Comparison of ENCODE assay signal across 8 mouse cellular contexts in the genomic region with DNA sequence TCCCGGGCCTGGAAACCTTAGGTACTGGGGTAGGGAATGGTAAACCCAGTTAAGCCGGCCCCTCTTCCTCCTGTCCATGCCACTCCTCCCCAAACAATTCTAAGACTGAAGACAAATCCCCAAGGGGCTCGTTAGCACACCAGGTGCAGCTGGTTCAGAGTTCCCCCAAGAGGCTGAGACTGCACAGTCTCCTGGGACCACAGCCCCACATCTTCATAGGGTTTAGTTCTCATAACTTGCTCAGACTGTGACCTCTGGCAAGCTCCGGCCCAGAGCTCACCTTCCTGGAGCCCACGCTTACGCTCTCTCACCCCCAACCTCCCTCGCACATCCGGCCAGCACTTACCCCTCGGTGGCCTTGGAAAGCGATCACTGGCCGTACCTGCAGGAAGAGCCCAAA. TPM values are rescaled to one million over a fixed set of nuclear protein-coding genes. Genes with fewer than 3 reads are reported as not detected.
A peak's percentile ranks its signal among the peaks of the same experiment; 100 is the strongest.
DNase-seq lines count a peak whose midpoint lies in the region; ATAC-seq and TF ChIP-seq lines count a peak whose summit lies in the region.

No protein-coding gene starts in this region.

- no peak overlapping the region for H3K27ac ChIP-seq in forebrain, embryonic 16.5 days (ENCODE audit: low read length)
- no peak overlapping the region for H3K27ac ChIP-seq in liver, postnatal 0 days (ENCODE audit: low read depth)
- H3K27ac ChIP-seq in stomach, embryonic 15.5 days, result no peak overlapping the region

- peak; percentile 94 for DNase-seq in A20 (ENCODE audit: low read depth, low spot score)
- peak; percentile 43 for DNase-seq in liver, postnatal 0 days
- no peak for DNase-seq in urinary bladder, adult 18-20 months (ENCODE audit: low spot score in 2 of 2)
- no peak for DNase-seq in thymus, postnatal 4 days

- TF ChIP-seq EP300 in liver, postnatal 0 days (IDR thresholded peaks at IDR 0.05; ENCODE audit: low read depth), result no peak

- peak overlapping the region; percentile 65 for H3K4me3 ChIP-seq in erythroblast, embryonic 14.5 days (replicated peaks)
- H3K4me3 ChIP-seq in forebrain, embryonic 16.5 days (replicated peaks; ENCODE audit: low read length), result no peak overlapping the region
- H3K4me3 ChIP-seq in liver, postnatal 0 days (ENCODE audit: low read depth, low read length), result peak overlapping the region; percentile 60
- peak overlapping the region; percentile 45 for H3K4me3 ChIP-seq in stomach, embryonic 15.5 days (replicated peaks)

- H3K36me3 ChIP-seq in erythroblast, embryonic 14.5 days (ENCODE audit: control insufficient read depth), result peaks cover 30% of the 10 kb centered on the region
- peaks cover 25% of the 10 kb centered on the region for H3K36me3 ChIP-seq in forebrain, embryonic 16.5 days (ENCODE audit: control insufficient read depth, insufficient read depth)
- peaks cover 20% of the 10 kb centered on the region for H3K36me3 ChIP-seq in liver, postnatal 0 days (replicated peaks; ENCODE audit: insufficient read depth, low read length)
- H3K36me3 ChIP-seq in stomach, embryonic 15.5 days, result peaks cover 22% of the 10 kb centered on the region

- no peak for TF ChIP-seq CTCF in liver, postnatal 0 days (IDR thresholded peaks at IDR 0.05; ENCODE audit: low read depth)

- WGBS in forebrain, embryonic 16.5 days, result 13% methylated on average over 11 of the region's 11 CpGs
- WGBS in liver, postnatal 0 days (ENCODE audit: insufficient replicate concordance), result 16% methylated on average over 11 of the region's 11 CpGs
- 10% methylated on average over 11 of the region's 11 CpGs for WGBS in stomach, embryonic 15.5 days

- no peak overlapping the region for H3K9ac ChIP-seq in forebrain, embryonic 16.5 days (replicated peaks; ENCODE audit: low read depth, low read length)
- H3K9ac ChIP-seq in liver, postnatal 0 days (replicated peaks), result peak overlapping the region; percentile 56; the same call in 1 of the 2 replicates
- H3K9ac ChIP-seq in stomach, embryonic 15.5 days, result no peak overlapping the region

- no peak for ATAC-seq in erythroblast, adult 5-6 weeks (replicated peaks; ENCODE audit: low FRiP score, poor library complexity, severe bottlenecking)
- ATAC-seq in forebrain, embryonic 16.5 days, result no peak
- peak; percentile 18 for ATAC-seq in liver, postnatal 0 days
- peak; percentile 7; the same call in 1 of the 2 replicates for ATAC-seq in stomach, embryonic 15.5 days (ENCODE audit: insufficient read depth, low FRiP score, low read depth)

- H3K4me1 ChIP-seq in erythroblast, embryonic 14.5 days (ENCODE audit: control insufficient read depth), result peaks cover 25% of the 10 kb centered on the region
- peaks cover 14% of the 10 kb centered on the region for H3K4me1 ChIP-seq in forebrain, embryonic 16.5 days (replicated peaks; ENCODE audit: control insufficient read depth, insufficient read depth, low read length)
- H3K4me1 ChIP-seq in liver, postnatal 0 days (ENCODE audit: insufficient read depth), result peaks cover 25% of the 10 kb centered on the region
- peaks cover 12% of the 10 kb centered on the region for H3K4me1 ChIP-seq in stomach, embryonic 15.5 days

- H3K4me2 ChIP-seq in forebrain, embryonic 16.5 days (ENCODE audit: low read length), result peak overlapping the region; percentile 59
- peak overlapping the region; percentile 98 for H3K4me2 ChIP-seq in liver, postnatal 0 days (ENCODE audit: low read depth, low read length)
- H3K4me2 ChIP-seq in stomach, embryonic 15.5 days, result peak overlapping the region; percentile 87

- no peaks in the 10 kb centered on the region for H3K9me3 ChIP-seq in erythroblast, embryonic 14.5 days (ENCODE audit: control insufficient read depth, low read length)
- no peaks in the 10 kb centered on the region for H3K9me3 ChIP-seq in forebrain, embryonic 16.5 days (ENCODE audit: control insufficient read depth, low read length)
- H3K9me3 ChIP-seq in liver, postnatal 0 days (ENCODE audit: low read length), result no peaks in the 10 kb centered on the region
- H3K9me3 ChIP-seq in stomach, embryonic 15.5 days, result no peaks in the 10 kb centered on the region

- H3K27me3 ChIP-seq in erythroblast, embryonic 14.5 days (ENCODE audit: control insufficient read depth), result peaks cover 25% of the 10 kb centered on the region
- H3K27me3 ChIP-seq in forebrain, embryonic 16.5 days (replicated peaks; ENCODE audit: control insufficient read depth, insufficient read depth, low read length), result peaks cover 5% of the 10 kb centered on the region; the same call in 1 of the 2 replicates
- no peaks in the 10 kb centered on the region for H3K27me3 ChIP-seq in liver, postnatal 0 days (ENCODE audit: insufficient read depth, low read length)
- no peaks in the 10 kb centered on the region for H3K27me3 ChIP-seq in stomach, embryonic 15.5 days (replicated peaks)

RNA-seq across cellular contexts. Expression of a gene that starts 2.3 kb away (rescaled TPM):
- polyA plus RNA-seq in erythroblast, embryonic 14.5 days (2012), result not detected in 2 replicates
- total RNA-seq in erythroblast, adult 5-6 weeks (2015; ENCODE audit: low replicate concordance), result not detected in 2 replicates
- total RNA-seq in erythroblast, adult 5-6 weeks (2017; ENCODE audit: low replicate concordance), result not detected in 2 replicates
- polyA plus RNA-seq in forebrain, embryonic 16.5 days (2015; fragmentation: Nextera tagmentation; extraction: Ambion mirVana), result 2.3 and 2.5 TPM in 2 replicates
- 1.9 and 2.1 TPM in 2 replicates for polyA plus RNA-seq in liver, postnatal 0 days (2015; fragmentation: Nextera tagmentation; extraction: Ambion mirVana)
- 10.1 and 10.9 TPM in 2 replicates for polyA plus RNA-seq in stomach, embryonic 15.5 days (2015; fragmentation: Nextera tagmentation; extraction: Ambion mirVana)

RNA-seq across cellular contexts. Expression of a gene that starts 7.2 kb away (rescaled TPM):
- 65.1 and 75.3 TPM in 2 replicates for polyA plus RNA-seq in erythroblast, embryonic 14.5 days (2012)
- total RNA-seq in erythroblast, adult 5-6 weeks (2015; ENCODE audit: low replicate concordance), result 50.9 and 58.1 TPM in 2 replicates
- total RNA-seq in erythroblast, adult 5-6 weeks (2017; ENCODE audit: low replicate concordance), result 40.6 and 55.3 TPM in 2 replicates
- 254 and 305 TPM in 2 replicates for polyA plus RNA-seq in forebrain, embryonic 16.5 days (2015; fragmentation: Nextera tagmentation; extraction: Ambion mirVana)
- 264 and 266 TPM in 2 replicates for polyA plus RNA-seq in liver, postnatal 0 days (2015; fragmentation: Nextera tagmentation; extraction: Ambion mirVana)
- polyA plus RNA-seq in stomach, embryonic 15.5 days (2015; fragmentation: Nextera tagmentation; extraction: Ambion mirVana), result 449 and 538 TPM in 2 replicates

RNA-seq across cellular contexts. Expression of a gene that starts 11.3 kb away (rescaled TPM):
- polyA plus RNA-seq in erythroblast, embryonic 14.5 days (2012), result 0.17 and 0.52 TPM in 2 replicates
- total RNA-seq in erythroblast, adult 5-6 weeks (2015; ENCODE audit: low replicate concordance), result 27.7 and 28.2 TPM in 2 replicates
- total RNA-seq in erythroblast, adult 5-6 weeks (2017; ENCODE audit: low replicate concordance), result 22.3 and 31.5 TPM in 2 replicates
- 105 and 108 TPM in 2 replicates for polyA plus RNA-seq in forebrain, embryonic 16.5 days (2015; fragmentation: Nextera tagmentation; extraction: Ambion mirVana)
- 54.3 and 56.0 TPM in 2 replicates for polyA plus RNA-seq in liver, postnatal 0 days (2015; fragmentation: Nextera tagmentation; extraction: Ambion mirVana)
- polyA plus RNA-seq in stomach, embryonic 15.5 days (2015; fragmentation: Nextera tagmentation; extraction: Ambion mirVana), result 96.0 and 102 TPM in 2 replicates

RNA-seq across cellular contexts. Expression of a gene that starts 14.8 kb away (rescaled TPM):
- 0.04 TPM in 1 of 2 replicates, not detected in the other for polyA plus RNA-seq in erythroblast, embryonic 14.5 days (2012)
- not detected in 2 replicates for total RNA-seq in erythroblast, adult 5-6 weeks (2015; ENCODE audit: low replicate concordance)
- 0.68 TPM in 1 of 2 replicates, not detected in the other for total RNA-seq in erythroblast, adult 5-6 weeks (2017; ENCODE audit: low replicate concordance)
- polyA plus RNA-seq in forebrain, embryonic 16.5 days (2015; fragmentation: Nextera tagmentation; extraction: Ambion mirVana), result 1.6 and 1.7 TPM in 2 replicates
- not detected in 2 replicates for polyA plus RNA-seq in liver, postnatal 0 days (2015; fragmentation: Nextera tagmentation; extraction: Ambion mirVana)
- polyA plus RNA-seq in stomach, embryonic 15.5 days (2015; fragmentation: Nextera tagmentation; extraction: Ambion mirVana), result 0.30 and 0.67 TPM in 2 replicates

RNA-seq across cellular contexts. Expression of a gene that starts 28.2 kb away (rescaled TPM):
- not detected in 2 replicates for polyA plus RNA-seq in erythroblast, embryonic 14.5 days (2012)
- total RNA-seq in erythroblast, adult 5-6 weeks (2015; ENCODE audit: low replicate concordance), result 2.9 TPM in 1 of 2 replicates, not detected in the other
- total RNA-seq in erythroblast, adult 5-6 weeks (2017; ENCODE audit: low replicate concordance), result 2.2 TPM in 1 of 2 replicates, not detected in the other
- polyA plus RNA-seq in forebrain, embryonic 16.5 days (2015; fragmentation: Nextera tagmentation; extraction: Ambion mirVana), result 4.5 and 7.5 TPM in 2 replicates
- polyA plus RNA-seq in liver, postnatal 0 days (2015; fragmentation: Nextera tagmentation; extraction: Ambion mirVana), result 1.5 TPM in 2 replicates
- 1.6 and 2.3 TPM in 2 replicates for polyA plus RNA-seq in stomach, embryonic 15.5 days (2015; fragmentation: Nextera tagmentation; extraction: Ambion mirVana)

Comparison
In these comparisons a context has a peak if more than half of its experiments do, and no peak if none do; other contexts are left out.
1. ATAC-seq: peak in liver, postnatal 0 days (single experiment) and stomach, embryonic 15.5 days (single experiment); none in erythroblast, adult 5-6 weeks (single experiment) and forebrain, embryonic 16.5 days (single experiment).
2. DNase-seq: peak in A20 (single experiment) and liver, postnatal 0 days (single experiment); none in urinary bladder, adult 18-20 months (0 of 2) and thymus, postnatal 4 days (single experiment).
3. RNA of a gene that starts 11.3 kb away (polyA plus RNA-seq): 105 to 108 TPM in forebrain, embryonic 16.5 days, 96.0 to 102 TPM in stomach, embryonic 15.5 days and 54.3 to 56.0 TPM in liver, postnatal 0 days; 0.17 to 0.52 TPM in erythroblast, embryonic 14.5 days; every median in the first group is over 10 times any median in the second.
4. Peak in every context shown above with its lines, with median percentiles within 50 percentile points of each other: H3K4me2 ChIP-seq.